Mouse (Mus musculus) megakaryocyte, embryonic 14.5 days (primary cell): ENCODE measurements around the gene Cnga4.

Experiments
- FLI1 ChIP-seq: IDR thresholded peaks from 2 replicates; pipeline ENCODE4 v1.6.1; 2012; ENCODE audit warnings: low read length, inconsistent platforms, mixed read lengths
- GATA1 ChIP-seq: IDR thresholded peaks from 3 replicates; pipeline ENCODE4 v1.6.1; 2012; ENCODE audit warnings: mixed read lengths, low read length, inconsistent platforms, borderline replicate concordance

DNA sequence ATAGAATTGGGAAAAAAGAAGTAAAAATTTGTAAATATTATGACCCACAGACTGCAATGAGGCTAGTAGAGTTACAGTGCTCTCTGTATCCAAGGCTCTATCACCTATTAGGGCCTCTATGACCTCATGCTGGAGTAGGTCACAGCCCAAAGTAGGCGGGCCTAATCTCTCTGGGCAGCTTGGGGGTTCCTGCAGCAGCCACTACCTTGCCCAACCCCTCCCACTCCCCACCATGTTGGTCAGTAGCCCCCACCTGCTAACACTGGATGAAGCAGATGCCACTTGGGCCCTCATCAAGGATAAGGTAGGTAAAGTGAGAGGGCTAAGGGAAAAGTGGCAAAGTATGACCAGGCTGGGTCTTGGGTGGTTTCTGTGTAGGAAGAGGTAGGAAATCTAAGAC lies 29.5 kb upstream of the Cnga4 start, which contains the start of gene Gm5901:
- TF ChIP-seq GATA1 (no peak), FLI1 (no peak)
